Mouse (Mus musculus): ENCODE measurements around the gene 2510039O18Rik.

The 2510039O18Rik gene

GRCm38 (mm10) chr4:147940576-147941044 lies at the start of gene 2510039O18Rik:
2510039O18Rik (plus strand) TSS chr4:147940895.
- peak; percentile 80 for DNase-seq

- DNase-seq: no peak
Observed at GRCm38 (mm10) chr4:147895815-147896330, 44.8 kb upstream of the 2510039O18Rik start.

GRCm38 (mm10) chr4:147896411-147896810 lies 44.3 kb upstream of the 2510039O18Rik start:
- no peak for DNase-seq

GRCm38 (mm10) chr4:147897348-147897747 lies 43.3 kb upstream of the 2510039O18Rik start:
- no peak for DNase-seq

- DNase-seq: no peak
Observed at GRCm38 (mm10) chr4:147900452-147900851, 40.2 kb upstream of the 2510039O18Rik start.

DNA sequence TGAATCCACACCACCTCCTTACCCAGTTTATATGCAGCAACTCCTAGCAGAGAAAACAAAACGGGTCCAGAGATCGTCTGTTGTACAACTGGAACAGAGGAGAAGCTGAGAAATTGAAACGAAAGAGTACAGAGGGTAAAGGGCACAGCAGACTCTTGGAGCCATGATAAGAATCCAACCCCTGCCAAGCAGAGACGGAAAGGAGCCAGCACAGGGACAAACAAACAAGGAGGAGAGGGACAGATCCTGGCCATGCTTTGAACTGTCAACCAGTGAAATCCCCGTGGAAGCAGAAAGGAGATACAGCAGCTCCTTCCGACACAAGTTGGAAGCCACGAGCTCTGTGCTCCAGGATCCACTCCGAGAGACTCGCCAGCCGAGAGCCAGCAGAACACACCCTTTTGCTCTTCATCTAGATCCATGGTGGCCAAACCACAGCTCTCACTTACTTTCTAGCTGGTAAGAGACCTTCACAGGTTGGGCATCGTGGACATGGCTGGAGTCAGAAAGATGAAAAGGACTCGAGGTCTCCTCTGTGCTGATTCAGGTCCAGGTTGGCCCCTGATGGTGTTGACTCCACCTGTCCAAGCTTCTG lies 37.7 kb upstream of the 2510039O18Rik start:
- no peak for DNase-seq

DNA sequence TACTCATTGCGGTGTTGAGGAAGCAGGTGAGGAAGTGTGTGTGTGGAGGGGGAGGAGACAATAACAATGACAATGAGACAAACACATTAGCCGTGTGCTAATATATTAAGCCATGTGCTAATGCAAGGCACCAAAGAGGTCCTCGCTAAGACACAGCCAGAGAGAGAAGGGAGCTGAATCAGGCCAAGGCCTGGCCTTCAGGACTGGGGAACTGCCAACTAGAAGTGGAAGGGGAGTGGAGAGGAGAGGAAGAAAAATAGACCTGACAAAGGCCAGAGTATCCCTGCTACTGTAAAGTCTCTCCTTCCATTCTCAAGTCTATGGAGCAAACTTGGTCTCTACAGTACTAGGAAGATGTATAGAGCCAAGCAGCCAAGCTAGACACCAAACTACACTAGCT lies 37.1 kb upstream of the 2510039O18Rik start:
- no peak for DNase-seq

DNA sequence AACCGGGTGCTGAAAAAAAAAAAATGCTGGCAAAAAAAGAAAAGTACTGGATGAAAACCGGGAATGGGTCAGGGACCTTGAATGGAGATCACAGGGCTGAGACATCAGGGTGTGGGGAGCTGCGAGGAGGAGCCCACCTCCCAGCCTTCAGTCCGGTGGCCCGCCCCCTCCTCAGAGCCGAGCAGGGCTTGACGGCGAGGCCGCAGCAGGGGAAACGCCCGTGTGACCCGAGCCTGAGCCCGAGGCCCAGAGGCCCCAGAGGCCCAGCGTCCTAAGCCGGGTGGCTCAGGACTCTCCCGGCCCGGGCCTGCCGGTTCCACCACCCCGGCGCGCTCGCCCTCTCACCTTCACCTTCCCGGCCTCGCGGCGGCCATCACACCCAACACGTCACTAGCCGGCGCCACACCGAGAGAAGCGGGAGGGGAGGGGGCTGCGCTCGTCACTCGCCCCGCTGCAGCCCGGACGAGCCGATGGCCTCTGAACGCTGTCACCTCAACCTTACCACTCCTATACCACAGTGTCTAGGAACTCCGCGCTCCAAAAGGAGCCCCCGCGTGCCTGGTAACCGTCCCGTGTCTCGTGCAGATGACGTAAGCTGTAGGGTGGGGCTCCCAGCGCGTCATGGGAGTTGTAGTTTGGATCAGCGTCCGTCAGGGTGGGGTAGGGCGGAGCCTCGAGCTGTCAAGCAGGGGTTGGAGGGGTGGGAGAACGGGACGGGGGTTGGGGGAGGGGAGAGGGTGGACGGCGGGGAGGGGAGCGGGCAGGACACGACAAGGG lies 36.2 kb upstream of the 2510039O18Rik start, which contains the start of gene Mfn2:
Gene Mfn2, minus strand, starts transcription at position 392 of the 777 bp plus-strand sequence.
- DNase-seq: peak; percentile 90

GRCm38 (mm10) chr4:147905090-147905659 lies 35.5 kb upstream of the 2510039O18Rik start:
- DNase-seq: no peak

- no peak for DNase-seq
Observed at GRCm38 (mm10) chr4:147906230-147906629, 34.5 kb upstream of the 2510039O18Rik start.

DNA sequence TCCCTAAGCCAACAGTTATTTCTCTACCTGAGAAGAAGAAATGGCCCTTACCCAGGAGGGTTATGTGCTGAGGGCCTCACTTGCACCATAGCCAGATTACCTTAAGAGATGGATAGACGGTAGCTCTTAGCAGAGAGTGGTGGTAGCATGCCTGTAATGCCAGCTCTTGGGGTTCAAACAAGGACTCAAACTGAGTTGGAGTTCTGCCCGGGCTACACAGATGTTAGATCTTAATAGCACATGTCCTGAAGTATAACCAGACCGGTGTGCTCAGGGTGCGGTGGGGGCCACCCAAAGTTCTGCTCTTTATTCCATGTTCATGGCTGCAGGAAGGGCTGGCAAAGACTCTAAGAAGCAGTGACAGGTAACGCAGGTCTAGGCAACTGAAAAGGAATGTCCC lies 31.2 kb upstream of the 2510039O18Rik start:
- DNase-seq: no peak

GRCm38 (mm10) chr4:147918459-147919121 lies 22.1 kb upstream of the 2510039O18Rik start:
- DNase-seq: no peak

DNA sequence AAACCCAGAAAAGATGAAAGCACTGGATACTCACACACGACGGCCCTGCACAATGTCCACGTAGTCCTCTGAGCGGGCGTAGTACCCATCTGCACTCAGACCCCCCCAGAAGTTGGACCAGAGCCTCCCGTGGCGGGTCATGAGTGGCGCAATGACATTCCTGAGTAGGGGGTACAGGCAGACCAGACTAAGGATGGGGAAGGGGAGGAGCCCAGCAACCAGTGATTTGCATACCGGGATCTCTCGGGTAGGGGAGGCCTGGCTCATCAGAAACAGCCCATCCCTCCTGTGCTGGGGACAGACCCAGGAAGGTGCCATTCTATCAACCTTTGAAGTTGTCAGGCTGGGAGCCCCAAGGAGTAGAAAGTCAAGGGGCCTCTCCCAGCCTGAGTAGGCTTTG lies 19.7 kb upstream of the 2510039O18Rik start:
- no peak for DNase-seq

- DNase-seq: no peak
Observed at GRCm38 (mm10) chr4:147922341-147922740, 18.4 kb upstream of the 2510039O18Rik start.

GRCm38 (mm10) chr4:147927705-147928104 lies 13.0 kb upstream of the 2510039O18Rik start:
- no peak for DNase-seq

DNA sequence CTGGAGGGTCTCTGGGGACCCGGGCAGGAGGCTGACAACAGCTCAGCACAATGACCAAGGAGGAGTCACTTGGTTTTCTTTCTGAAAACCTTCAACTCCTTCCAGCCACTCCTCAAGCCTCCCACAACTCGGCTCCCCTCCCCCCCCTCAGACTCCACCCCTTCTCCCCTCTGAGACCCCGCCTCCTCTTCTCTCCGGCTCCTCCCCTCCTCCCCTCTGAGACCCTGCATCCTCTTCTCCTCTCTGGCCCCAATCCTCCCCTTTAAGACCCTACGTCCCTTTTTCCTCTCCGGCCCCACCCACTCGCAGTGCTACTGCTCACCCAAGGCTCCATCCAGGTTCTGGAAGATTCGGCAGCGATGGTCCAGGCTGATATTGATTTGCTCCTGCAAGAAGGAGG lies 12.6 kb upstream of the 2510039O18Rik start:
- no peak for DNase-seq

DNA sequence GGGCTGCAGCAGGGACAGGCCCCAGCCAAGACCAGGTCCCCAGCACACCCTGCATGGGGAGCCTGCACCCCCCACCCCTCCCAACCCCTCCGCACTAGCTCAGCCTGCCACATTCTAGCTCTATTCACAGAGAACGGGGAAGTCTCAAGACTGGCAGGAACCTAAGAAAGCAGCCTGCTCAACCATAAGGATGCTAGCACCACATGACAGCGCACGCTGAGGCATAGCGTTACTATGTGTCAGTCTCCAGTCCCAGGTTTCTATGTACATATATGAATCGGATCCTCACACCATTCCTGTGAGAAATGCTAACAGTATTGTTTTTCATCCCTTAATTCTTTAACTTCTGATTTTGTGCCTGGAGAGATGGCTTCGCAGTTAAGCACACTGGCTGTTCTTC lies 12.2 kb upstream of the 2510039O18Rik start:
- DNase-seq: no peak

- DNase-seq: no peak
Observed at GRCm38 (mm10) chr4:147930946-147931345, 9.7 kb upstream of the 2510039O18Rik start.

GRCm38 (mm10) chr4:147934134-147934533 lies 6.6 kb upstream of the 2510039O18Rik start:
- DNase-seq: no peak

DNA sequence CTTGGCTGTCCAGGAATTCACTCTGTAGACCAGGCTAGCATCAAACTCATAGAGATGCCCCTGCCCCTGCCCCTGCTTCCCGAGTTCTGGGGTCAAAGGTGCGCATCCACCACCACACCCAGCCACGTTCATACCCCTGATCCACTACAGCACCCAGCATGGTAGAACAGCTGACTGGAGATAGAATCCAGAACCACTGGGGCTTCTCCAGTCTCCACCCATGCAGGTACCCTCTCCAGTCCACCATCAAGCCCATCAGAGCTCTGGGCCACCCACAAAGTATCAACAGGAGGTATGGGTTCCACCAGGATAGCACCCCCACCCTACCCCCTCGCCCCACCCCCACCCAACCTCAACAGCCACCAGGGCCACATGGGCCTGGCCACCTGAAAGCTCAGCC lies 6.1 kb upstream of the 2510039O18Rik start:
- DNase-seq: no peak

GRCm38 (mm10) chr4:147935904-147936303 lies 4.8 kb upstream of the 2510039O18Rik start:
- DNase-seq: no peak

GRCm38 (mm10) chr4:147936331-147936954 lies 4.3 kb upstream of the 2510039O18Rik start, which contains the start of gene Plod1:
Plod1 (minus strand) TSS chr4:147936767.
- peak; percentile 74 for DNase-seq

GRCm38 (mm10) chr4:147937021-147937420 lies 3.7 kb upstream of the 2510039O18Rik start:
- no peak for DNase-seq

All from right cerebral cortex, postnatal 25 days (tissue).